Mouse (Mus musculus) liver, postnatal 0 days (tissue): Measurements from ENCODE around the gene Drosha.

Source experiments
- CTCF ChIP-seq: sonication (generic); IDR thresholded peaks from 2 replicates; pipeline ENCODE4 v1.5.1; 2016; ENCODE audit warnings: antibody characterized with exemption, low read depth
- EP300 ChIP-seq: IDR thresholded peaks from 2 replicates; pipeline ENCODE4 v1.6.1; 2016; ENCODE audit warnings: antibody characterized with exemption, low read depth, mild to moderate bottlenecking

DNA sequence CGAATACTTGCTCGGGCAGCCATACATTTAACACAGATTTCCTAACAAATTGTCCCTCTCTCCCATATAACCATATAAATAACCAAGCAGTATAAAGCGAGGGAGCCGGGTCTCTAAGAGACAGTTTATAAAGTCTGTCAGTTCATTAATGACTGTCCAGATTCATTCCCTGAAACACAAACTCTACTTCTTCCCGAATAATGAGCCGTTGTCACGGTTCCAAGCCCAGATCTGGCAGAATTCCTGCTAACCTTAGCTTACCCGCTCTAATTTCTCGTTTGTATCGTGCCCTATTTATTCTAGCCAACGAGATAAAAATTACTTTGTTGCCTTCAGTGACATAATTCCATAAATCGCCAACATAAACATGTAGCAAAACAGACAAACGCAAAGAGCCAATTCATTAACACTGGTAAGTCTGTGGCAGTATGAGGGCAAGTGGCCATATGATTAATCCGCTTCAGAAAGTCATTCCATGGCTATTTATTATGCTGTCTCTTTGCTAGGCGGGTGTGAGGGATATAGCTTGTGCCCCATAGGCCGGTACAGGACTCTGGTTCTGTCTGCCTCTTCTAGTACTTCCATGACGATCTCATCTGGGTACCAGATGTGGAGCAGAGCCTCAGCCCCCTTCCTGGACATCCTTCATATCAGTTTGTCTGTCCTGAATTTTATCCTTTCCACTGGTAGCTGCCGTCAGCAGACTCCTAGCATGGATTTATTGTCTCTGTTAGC is 51.0 kb downstream of the Drosha start:
- TF ChIP-seq CTCF (no peak), EP300 (no peak)
